Mouse (Mus musculus) embryonic stem cell, embryonic (primary cell): ENCODE data around the gene Dmkn.

Source experiments
- CTCF ChIA-PET, 4 experiments: fragments of 300-600 bp in 2 of 4; fragments of 350-600 bp in 2 of 4; sonication (Branson Sonifier 250); formaldehyde crosslinking; loops; one replicate each; lab custom pipeline; 2022; ENCODE audit warnings: inconsistent platforms in 2 of 4; lab: Charles Lee
- POLR2A ChIA-PET, 4 experiments: fragments of 300-600 bp in 2 of 4; fragments of 350-600 bp in 2 of 4; sonication (Branson Sonifier 250); formaldehyde crosslinking; loops; one replicate each; lab custom pipeline; 2022; ENCODE audit warnings: antibody characterized with exemption in 4 of 4, inconsistent platforms in 1 of 4; lab: Charles Lee

Dmkn gene

GRCm38 (mm10) chr7:30820854-30821445 lies 57.4 kb downstream of the Dmkn start:
- ChIA-PET CTCF (interaction anchor here in 2 of 4 experiments (0.8 to 3.3 kb wide), 6 partner anchors 10 to 52 kb away, joined by 3 to 14 read pairs (median 5); no protein-coding TSS in a partner anchor), POLR2A (interaction anchor here in 3 of 4 experiments (0.6 to 2.4 kb wide), 10 partner anchors 11 to 540 kb away, joined by 3 to 9 read pairs (median 4); partner anchors contain the start of genes Ffar1 (in 1 of the 3) and Wdr62 (in 1 of the 3))

GRCm38 (mm10) chr7:30821532-30821931 lies 58.0 kb downstream of the Dmkn start:
- POLR2A ChIA-PET: interaction anchor here in 3 of 4 experiments (0.6 to 1.7 kb wide), 4 partner anchors 23 to 211 kb away, joined by 3 to 6 read pairs (median 3); no protein-coding TSS in a partner anchor
- CTCF ChIA-PET: interaction anchor here in 2 of 4 experiments (0.6 to 2.1 kb wide), 5 partner anchors 16 to 51 kb away, joined by 3 to 6 read pairs (median 5); no protein-coding TSS in a partner anchor

GRCm38 (mm10) chr7:30823675-30824074 lies 60.1 kb downstream of the Dmkn start, which contains the start of gene Ffar2:
Gene Ffar2, minus strand, starts transcription at chr7:30823775.
- POLR2A ChIA-PET: interaction anchor here in 3 of 4 experiments (0.9 to 1.5 kb wide), 8 partner anchors 9 to 37 kb away, joined by 3 to 7 read pairs (median 4); no protein-coding TSS in a partner anchor
- CTCF ChIA-PET: interaction anchor here in 3 of 4 experiments (0.7 to 3.4 kb wide), 12 partner anchors 13 to 1832 kb away, joined by 3 to 12 read pairs (median 4); no protein-coding TSS in a partner anchor

- CTCF ChIA-PET: interaction anchor here (0.5 to 3.4 kb wide), 15 partner anchors 12 to 1832 kb away, joined by 3 to 12 read pairs (median 4); no protein-coding TSS in a partner anchor
Observed at GRCm38 (mm10) chr7:30824306-30824705, 60.8 kb downstream of the Dmkn start.

GRCm38 (mm10) chr7:30826660-30827059 lies 63.1 kb downstream of the Dmkn start:
- CTCF ChIA-PET: no interaction called here
- POLR2A ChIA-PET: interaction anchor here in 2 of 4 experiments (0.6 to 1.5 kb wide), 3 partner anchors 11 to 546 kb away, joined by 3 to 4 read pairs (median 3); partner anchors contain the start of genes Thap8 (in 1 of the 2) and Wdr62 (in 1 of the 2)

More at GRCm38 (mm10) chr7:30824306-30824705, 60.8 kb downstream of the Dmkn start:
- POLR2A ChIA-PET: interaction anchor here in 3 of 4 experiments (0.7 to 1.5 kb wide), 10 partner anchors 8 to 129 kb away, joined by 3 to 7 read pairs (median 3); no protein-coding TSS in a partner anchor

- POLR2A ChIA-PET: interaction anchor here (0.9 to 3.0 kb wide), 14 partner anchors 12 to 45 kb away, joined by 3 to 14 read pairs (median 4); partner anchors contain the start of gene Ffar3 (in 1 of the 4)
- CTCF ChIA-PET: interaction anchor here in 2 of 4 experiments (0.5 to 1.3 kb wide), 2 partner anchors 19 to 33 kb away, joined by 5 to 7 read pairs; no protein-coding TSS in a partner anchor
Observed at GRCm38 (mm10) chr7:30828871-30829270, 65.3 kb downstream of the Dmkn start.

GRCm38 (mm10) chr7:30829428-30829827 lies 65.9 kb downstream of the Dmkn start:
- CTCF ChIA-PET: interaction anchor here in 3 of 4 experiments (0.5 to 1.3 kb wide), 5 partner anchors 19 to 43 kb away, joined by 3 to 7 read pairs (median 3); no protein-coding TSS in a partner anchor

More at GRCm38 (mm10) chr7:30829428-30829827, 65.9 kb downstream of the Dmkn start:
- POLR2A ChIA-PET: interaction anchor here (0.9 to 3.0 kb wide), 14 partner anchors 13 to 45 kb away, joined by 3 to 14 read pairs (median 4); partner anchors contain the start of gene Ffar3 (in 1 of the 4)
